8 mouse cellular contexts compared by ENCODE assay signal in genomic region chr10:102158809-102159208, GRCm38 (mm10).
DNase-seq lines count a peak whose midpoint lies in the region; ATAC-seq and TF ChIP-seq lines count a peak whose summit lies in the region.

No protein-coding gene starts in this region.

- DNase-seq in lung, postnatal 0 days (ENCODE audit: low spot score) = no peak
- DNase-seq in lung, postnatal 14 days = no peak
- peak; percentile 8 to 24 for DNase-seq in layer of hippocampus, postnatal 14 days (ENCODE audit: low spot score in 2 of 2)
- no peak for DNase-seq in kidney, adult 9 months
- DNase-seq in lung, postnatal 10 days = no peak

- no peaks in the 10 kb centered on the region for H3K4me1 ChIP-seq in lung, postnatal 0 days (ENCODE audit: insufficient read depth, low read depth, low read length)
- peaks cover 2% of the 10 kb centered on the region; the same call in 1 of the 2 replicates for H3K4me1 ChIP-seq in forebrain, embryonic 16.5 days (replicated peaks; ENCODE audit: control insufficient read depth, insufficient read depth, low read length)
- no peaks in the 10 kb centered on the region for H3K4me1 ChIP-seq in neural tube, embryonic 12.5 days

- no peaks in the 10 kb centered on the region for H3K36me3 ChIP-seq in lung, postnatal 0 days (ENCODE audit: insufficient read depth, low read length)
- no peaks in the 10 kb centered on the region for H3K36me3 ChIP-seq in forebrain, embryonic 16.5 days (ENCODE audit: control insufficient read depth, insufficient read depth)
- no peaks in the 10 kb centered on the region for H3K36me3 ChIP-seq in neural tube, embryonic 12.5 days

- no peak overlapping the region for H3K9ac ChIP-seq in lung, postnatal 0 days (replicated peaks; ENCODE audit: low read depth)
- peak overlapping the region; percentile 27 for H3K9ac ChIP-seq in forebrain, embryonic 16.5 days (replicated peaks; ENCODE audit: low read depth, low read length)
- 0 out of 2 replicates have a peak overlapping the region, but pooled peaks have one; percentile 6 for H3K9ac ChIP-seq in neural tube, embryonic 12.5 days

- no peaks in the 10 kb centered on the region for H3K27me3 ChIP-seq in lung, postnatal 0 days (replicated peaks; ENCODE audit: insufficient read depth, low read length)
- no peaks in the 10 kb centered on the region for H3K27me3 ChIP-seq in forebrain, embryonic 16.5 days (replicated peaks; ENCODE audit: control insufficient read depth, insufficient read depth, low read length)
- H3K27me3 ChIP-seq in neural tube, embryonic 12.5 days (replicated peaks) = no peaks in the 10 kb centered on the region

- TF ChIP-seq EP300 in lung, postnatal 0 days (IDR thresholded peaks at IDR 0.05) = no peak

- 7% methylated on average over 12 of the region's 12 CpGs for WGBS in lung, postnatal 0 days
- 7% methylated on average over 12 of the region's 12 CpGs for WGBS in forebrain, embryonic 16.5 days
- WGBS in neural tube, embryonic 12.5 days = 29% methylated on average over 12 of the region's 12 CpGs

- no peak overlapping the region for H3K27ac ChIP-seq in lung, postnatal 0 days (ENCODE audit: low read length)
- no peak overlapping the region for H3K27ac ChIP-seq in forebrain, embryonic 16.5 days (ENCODE audit: low read length)
- no peak overlapping the region for H3K27ac ChIP-seq in neural tube, embryonic 12.5 days

- H3K9me3 ChIP-seq in lung, postnatal 0 days (ENCODE audit: low read length) = no peaks in the 10 kb centered on the region
- no peaks in the 10 kb centered on the region for H3K9me3 ChIP-seq in forebrain, embryonic 16.5 days (ENCODE audit: control insufficient read depth, low read length)
- no peaks in the 10 kb centered on the region for H3K9me3 ChIP-seq in neural tube, embryonic 12.5 days

- no peak overlapping the region for H3K4me3 ChIP-seq in lung, postnatal 0 days (ENCODE audit: low read depth, low read length)
- peak overlapping the region; percentile 29 for H3K4me3 ChIP-seq in forebrain, embryonic 16.5 days (replicated peaks; ENCODE audit: low read length)
- peak overlapping the region; percentile 7; the same call in 1 of the 2 replicates for H3K4me3 ChIP-seq in neural tube, embryonic 12.5 days

- no peak for TF ChIP-seq CTCF in lung, postnatal 0 days (IDR thresholded peaks at IDR 0.05)

- ATAC-seq in lung, postnatal 0 days = no peak
- peak; percentile 82 for ATAC-seq in forebrain, embryonic 16.5 days
- peak; percentile 70 for ATAC-seq in neural tube, embryonic 12.5 days (ENCODE audit: low FRiP score, low read depth)
- no peak for ATAC-seq in megakaryocyte-erythroid progenitor cell, adult 5-6 weeks (replicated peaks; ENCODE audit: low FRiP score, low TSS enrichment, poor library complexity, severe bottlenecking)

- peak overlapping the region; percentile 27; the same call in 1 of the 2 replicates for H3K4me2 ChIP-seq in lung, postnatal 0 days (replicated peaks; ENCODE audit: low read depth, low read length)
- peak overlapping the region; percentile 44 for H3K4me2 ChIP-seq in forebrain, embryonic 16.5 days (ENCODE audit: low read length)
- H3K4me2 ChIP-seq in neural tube, embryonic 12.5 days (replicated peaks) = peak overlapping the region; percentile 46

Comparison
In these comparisons a context has a peak if more than half of its experiments do, and no peak if none do; other contexts are left out.
1. ATAC-seq: peak in forebrain, embryonic 16.5 days (single experiment) and neural tube, embryonic 12.5 days (single experiment); none in lung, postnatal 0 days (single experiment) and megakaryocyte-erythroid progenitor cell, adult 5-6 weeks (single experiment).
2. DNase-seq: peak in layer of hippocampus, postnatal 14 days (2 of 2); none in lung, postnatal 0 days (single experiment), lung, postnatal 14 days (single experiment), kidney, adult 9 months (single experiment) and lung, postnatal 10 days (single experiment).
3. Peak in every context shown above with its lines, with median percentiles within 50 percentile points of each other: H3K4me2 ChIP-seq.